Mouse (Mus musculus) spleen, adult 12 weeks (tissue): Measurements from ENCODE around the gene Cdk7.
"Not testable (repeated sequence)": the region's sequence is repeated elsewhere in the genome, so short reads cannot be mapped to it uniquely, and the experiment has no call there.

Experiments
- DNase-seq: peaks from one replicate; pipeline ENCODE4 v3.0.0; 2022; ENCODE audit warnings: low spot score

The Cdk7 gene

GRCm38 (mm10) chr13:100730861-100731176 lies at the start of gene Cdk7:
Gene Cdk7 (minus strand): TSS chr13:100730939.
- DNase-seq = peak; percentile 87

DNA sequence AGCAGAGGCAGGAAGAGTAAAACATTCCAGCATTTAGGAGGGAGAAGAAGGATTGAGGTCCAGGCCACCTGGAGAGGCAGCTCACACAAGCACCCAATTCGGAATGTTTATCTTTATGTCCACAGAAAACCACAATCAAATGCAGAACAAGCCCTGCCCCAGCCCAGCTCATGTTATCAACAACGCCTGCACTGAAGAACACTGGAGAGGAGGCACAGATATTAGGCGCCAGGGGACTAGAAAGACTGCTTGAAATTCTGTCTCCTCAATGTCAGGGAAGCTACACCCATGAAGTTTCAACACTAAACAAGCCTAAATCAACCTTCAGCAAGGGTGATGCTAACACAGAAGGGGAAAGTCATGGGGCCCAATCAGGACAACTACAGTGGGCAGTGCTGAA lies 46.8 kb upstream of the Cdk7 start:
- no peak for DNase-seq

- DNase-seq = no peak
Observed at GRCm38 (mm10) chr13:100776710-100777109, 46.0 kb upstream of the Cdk7 start.

DNA sequence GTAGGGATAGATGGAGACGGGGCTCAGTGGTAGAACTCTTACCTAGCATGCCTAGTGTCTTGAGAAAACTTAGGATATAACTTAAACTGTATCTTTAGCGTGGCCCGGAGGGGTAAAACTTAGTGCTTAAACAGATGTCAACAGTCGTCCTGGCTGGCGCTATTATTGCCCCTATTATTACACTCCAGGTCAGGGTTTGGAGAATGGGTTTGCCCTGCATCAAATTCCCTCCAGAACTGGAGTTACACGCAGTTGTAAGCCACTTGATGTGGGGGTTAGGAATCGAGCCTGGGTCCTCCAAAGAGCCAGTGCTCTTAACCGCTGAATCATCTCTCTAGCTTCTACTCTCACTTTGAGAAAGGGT lies 45.3 kb upstream of the Cdk7 start:
- DNase-seq = no peak

DNA sequence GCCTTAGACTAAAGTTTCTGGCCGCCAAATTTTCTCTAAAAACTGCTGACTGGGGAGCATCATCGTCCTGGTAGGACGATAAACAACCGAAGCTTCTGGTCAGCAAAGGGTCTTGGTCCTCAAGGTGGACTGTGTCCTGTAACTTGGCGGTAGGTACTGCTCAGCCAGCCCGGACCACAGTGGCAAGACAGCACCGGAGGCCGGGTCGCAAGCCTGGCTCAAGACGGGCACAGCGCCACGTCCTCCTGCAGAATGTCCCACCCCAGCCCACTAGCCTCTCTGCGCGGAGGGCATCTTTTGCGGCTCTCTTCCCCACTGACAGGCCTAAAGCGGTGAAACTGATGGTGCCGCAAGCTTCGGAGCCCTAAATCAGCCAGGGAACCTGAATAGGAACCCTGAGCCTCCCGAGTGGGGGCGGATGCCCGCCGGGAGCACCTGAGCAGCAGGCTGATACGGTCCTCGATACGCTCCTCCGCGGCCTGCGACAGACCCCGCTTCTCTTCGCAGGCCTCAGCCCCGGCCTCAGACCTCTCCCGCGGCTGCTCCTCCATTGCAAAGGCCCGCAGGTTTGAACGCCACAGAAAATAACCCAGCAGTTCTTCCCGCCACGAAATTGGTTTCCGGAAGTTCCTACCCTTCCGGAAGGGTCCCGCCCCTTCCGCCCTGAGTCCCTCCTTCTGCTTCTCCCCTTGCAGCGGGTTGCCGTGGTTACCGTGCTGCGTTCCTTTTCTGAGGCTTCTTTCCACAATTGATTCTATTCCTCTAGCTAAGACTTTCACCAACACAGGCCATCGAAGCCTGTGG lies 44.7 kb upstream of the Cdk7 start, which contains the start of gene Cenph:
Gene Cenph (minus strand): TSS at position 648 of the 804 bp plus-strand sequence.
- peak; percentile 78 for DNase-seq

- no peak for DNase-seq
Observed at GRCm38 (mm10) chr13:100774704-100775103, 44.0 kb upstream of the Cdk7 start.

GRCm38 (mm10) chr13:100755329-100755728 lies 24.6 kb upstream of the Cdk7 start:
- DNase-seq = no peak

DNA sequence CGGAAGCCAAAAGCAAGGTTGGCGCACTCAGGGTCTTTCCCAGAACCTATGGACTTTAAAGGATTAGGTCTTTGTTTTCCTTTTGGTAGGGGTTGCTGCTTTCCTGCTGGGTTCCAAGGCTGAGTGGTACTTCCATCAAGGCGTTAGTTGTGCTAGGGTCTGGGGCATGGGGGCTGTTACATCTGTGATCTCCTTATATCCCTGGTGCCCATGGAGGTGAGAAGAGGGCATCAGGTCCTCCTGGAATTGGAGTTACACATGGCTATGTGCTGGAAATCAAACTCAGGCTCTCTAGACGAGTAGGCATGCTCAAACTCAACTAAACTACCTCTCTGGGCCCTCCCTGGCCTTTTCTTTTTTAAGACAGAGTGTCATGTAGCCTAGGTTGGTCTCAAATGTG lies 23.4 kb upstream of the Cdk7 start:
- DNase-seq = no peak

GRCm38 (mm10) chr13:100753011-100753410 lies 22.3 kb upstream of the Cdk7 start:
- DNase-seq = no peak

DNA sequence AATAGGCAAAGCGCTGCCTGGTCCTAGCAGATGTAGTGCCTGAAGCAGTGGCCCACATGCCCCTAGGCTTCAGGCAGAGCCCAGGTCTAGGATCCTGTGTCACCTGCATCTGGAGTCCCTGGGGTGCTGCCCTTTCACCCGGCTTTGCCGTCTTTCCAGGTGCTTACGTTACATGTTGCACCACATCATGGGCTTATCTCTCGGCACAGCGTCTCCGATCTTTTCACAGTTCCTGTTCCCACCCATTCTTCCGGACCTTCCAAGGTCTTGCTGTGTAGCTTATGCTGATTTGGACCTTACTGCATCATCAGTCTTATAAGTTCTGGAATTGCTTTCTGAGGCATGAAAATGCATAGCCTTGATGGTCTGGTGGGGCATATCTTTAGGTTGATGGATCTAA lies 21.8 kb upstream of the Cdk7 start:
- DNase-seq = no peak

GRCm38 (mm10) chr13:100751402-100751801 lies 20.7 kb upstream of the Cdk7 start:
- no peak for DNase-seq

GRCm38 (mm10) chr13:100750799-100751198 lies 20.1 kb upstream of the Cdk7 start:
- no peak for DNase-seq

DNA sequence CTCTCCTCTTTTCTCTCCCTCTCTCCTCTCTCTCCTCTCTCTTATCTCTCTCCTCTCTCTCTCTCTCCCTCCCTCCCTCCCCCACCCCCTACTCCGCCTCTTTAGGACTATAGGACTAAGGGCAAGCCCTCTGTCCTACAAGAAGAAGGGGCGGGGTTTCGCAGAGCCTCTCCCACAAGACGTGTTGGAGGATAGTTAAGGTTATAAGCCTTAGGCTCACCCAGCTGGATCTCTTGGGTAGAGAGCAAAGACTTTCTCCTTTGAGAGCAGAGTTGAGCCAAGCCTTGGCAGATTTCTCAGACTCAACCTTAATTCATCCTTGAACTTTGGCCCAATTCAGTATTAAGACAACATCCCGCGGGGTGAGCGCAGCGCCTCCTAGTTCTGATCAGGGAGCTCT lies 17.9 kb upstream of the Cdk7 start:
- DNase-seq = no peak

DNA sequence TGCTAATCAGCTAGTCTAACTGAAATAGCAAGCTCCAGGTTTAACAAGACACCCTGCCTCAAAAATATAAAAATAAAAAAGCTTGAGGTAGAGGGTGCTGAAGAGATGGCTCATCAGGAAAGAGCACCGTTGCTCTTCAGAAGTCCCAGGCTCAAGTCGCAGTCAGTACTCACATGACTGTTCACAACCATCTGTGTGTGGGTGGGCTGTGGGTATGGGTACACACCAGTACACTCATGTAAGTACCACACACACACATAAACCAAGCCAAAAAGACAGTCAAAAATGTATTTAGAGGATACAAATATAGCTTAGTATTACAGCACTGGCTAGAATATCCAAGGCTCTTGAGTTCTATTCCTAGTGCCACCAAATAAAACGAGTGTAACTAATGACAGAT lies 15.4 kb upstream of the Cdk7 start:
- no peak for DNase-seq

GRCm38 (mm10) chr13:100744036-100744744 lies 13.5 kb upstream of the Cdk7 start, which contains the start of gene Mrps36:
Gene Mrps36 (minus strand): TSS chr13:100744659.
- peak; percentile 91 for DNase-seq

DNA sequence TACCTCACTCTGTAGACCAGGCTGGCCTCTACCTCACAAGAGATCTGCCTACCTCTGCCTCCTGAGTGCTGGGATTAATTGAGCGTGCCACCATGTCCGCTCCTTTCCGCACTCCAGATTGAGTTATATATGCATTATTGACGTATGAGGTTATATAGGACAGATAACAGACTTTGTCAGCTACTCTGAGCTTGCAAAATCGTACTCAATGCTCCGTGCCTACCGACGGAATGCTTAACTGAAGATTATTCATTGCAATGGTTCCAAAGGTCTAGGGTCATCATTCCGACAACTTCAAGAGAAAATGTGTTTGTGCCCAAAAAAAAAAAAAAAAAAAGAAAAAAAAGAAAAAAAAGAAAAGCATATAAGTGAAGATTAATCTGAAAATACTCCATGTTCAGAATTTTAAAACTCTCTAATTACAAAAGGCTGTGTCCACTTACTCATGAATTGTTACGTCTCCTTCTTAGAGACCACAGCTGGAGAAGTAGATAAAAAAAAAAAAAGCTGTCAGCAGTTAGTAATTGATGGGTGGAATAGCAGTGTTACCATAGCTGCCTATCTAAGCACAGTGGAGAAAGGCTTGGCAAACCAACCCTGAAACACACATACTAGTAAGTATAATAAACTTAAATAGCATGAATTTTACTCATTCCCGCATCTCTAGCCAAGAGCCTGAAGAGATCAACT lies 12.8 kb upstream of the Cdk7 start:
- DNase-seq = no peak

- no peak for DNase-seq
Observed at GRCm38 (mm10) chr13:100742831-100743230, 12.1 kb upstream of the Cdk7 start.

DNA sequence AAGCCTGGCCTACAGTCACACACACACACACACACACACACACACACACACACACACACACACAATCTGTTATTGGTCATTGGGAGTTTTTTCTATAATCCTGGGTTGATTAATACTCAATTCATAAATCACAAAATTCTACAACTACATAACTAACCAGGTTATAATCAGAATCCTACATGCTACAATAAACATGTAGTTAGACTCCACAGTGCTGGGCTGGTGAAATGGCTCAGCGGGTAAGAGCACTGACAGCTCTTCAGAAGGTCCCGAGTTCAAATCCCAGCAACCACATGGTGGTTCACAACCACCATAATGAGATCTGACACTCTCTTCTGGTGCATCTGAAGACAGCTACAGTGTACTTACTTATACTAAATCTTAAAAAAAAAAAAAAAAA lies 2.0 kb upstream of the Cdk7 start:
- no peak for DNase-seq

- not testable (repeated sequence) for DNase-seq
Observed at GRCm38 (mm10) chr13:100731462-100732046, 815 bp upstream of the Cdk7 start.

DNA sequence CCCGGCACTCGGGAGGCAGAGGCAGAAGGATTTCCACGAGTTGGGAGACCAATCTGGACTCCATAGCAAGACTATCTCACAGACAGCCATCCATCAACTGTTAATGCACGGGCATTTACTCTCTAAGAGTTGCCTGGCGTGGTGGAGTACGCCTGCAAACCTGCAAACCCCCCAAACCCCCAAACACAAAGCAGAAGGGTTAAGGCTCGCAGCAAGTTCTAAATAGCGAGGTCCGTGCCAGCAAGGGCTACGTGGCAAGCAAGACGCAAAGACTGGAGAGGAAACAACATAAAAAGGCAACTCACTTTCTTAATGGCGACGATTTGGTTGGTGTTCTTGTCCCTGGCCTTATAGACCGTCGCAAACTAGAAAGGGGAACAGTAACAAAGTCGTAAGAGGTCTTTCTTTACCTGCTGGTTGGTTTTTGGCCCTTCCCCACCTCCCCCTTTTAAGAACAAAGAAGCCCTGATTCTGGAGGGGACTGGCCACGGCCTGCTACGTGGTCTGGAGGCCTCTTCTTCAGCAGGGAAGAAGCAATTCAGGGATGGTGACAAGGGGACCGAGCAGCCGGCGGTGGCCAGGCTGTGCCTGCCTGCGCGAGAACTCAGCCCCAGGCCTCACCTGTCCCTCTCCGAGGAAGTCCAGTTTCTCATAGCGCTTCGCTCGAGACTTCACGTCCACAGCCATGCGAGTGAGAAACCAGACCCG lies 432 bp downstream of the Cdk7 start:
- DNase-seq = no peak

DNA sequence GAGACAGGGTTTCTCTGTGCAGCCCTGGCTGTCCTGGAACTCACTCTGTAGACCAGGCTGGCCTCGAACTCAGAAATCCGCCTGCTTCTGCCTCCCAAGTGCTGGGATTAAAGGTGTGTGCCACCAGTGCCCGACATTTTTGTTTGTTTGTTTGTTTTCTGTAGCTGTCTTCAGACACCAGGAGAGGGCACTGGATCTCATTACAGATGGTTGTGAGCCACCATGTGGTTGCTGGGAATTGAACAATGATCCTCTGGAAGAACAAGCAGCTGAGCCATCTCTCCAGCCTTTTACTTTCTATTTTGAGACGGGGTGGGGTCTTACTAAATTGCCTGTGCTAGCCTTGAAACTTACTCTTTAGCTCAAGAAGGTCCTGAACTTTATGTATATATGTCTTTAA lies 2.2 kb downstream of the Cdk7 start:
- not testable (repeated sequence) for DNase-seq

- no peak for DNase-seq
Observed at GRCm38 (mm10) chr13:100728086-100728485, 2.7 kb downstream of the Cdk7 start.
